Mouse (Mus musculus) midbrain, embryonic 12.5 days (tissue): ENCODE measurements at regions not wholly inside any gene's neighbourhood (a gene's known extent, or its start where the extent isn't known, plus 50 kb on each side); places are given as distances from the start of the nearest gene placed in this dataset.

Experiments
- ATAC-seq: fragments of 200-750 bp; cut with Nextera tagmentation; 2 replicates; pipeline ENCODE4 v1.8.0; 2017; ENCODE audit warnings: low read depth, moderate TSS enrichment, moderate library complexity; ENCODE audit not compliant: low FRiP score
- H3K27ac ChIP-seq: fragments of 300-500 bp; sonication (generic); replicated peaks from 2 replicates; pipeline ENCODE4 v1.5.1; 2016; ENCODE audit warnings: mild to moderate bottlenecking
- H3K27me3 ChIP-seq: fragments of 300-500 bp; sonication (generic); 2 replicates; pipeline ENCODE4 v1.6.1; 2016; ENCODE audit warnings: mild to moderate bottlenecking
- H3K36me3 ChIP-seq: fragments of 300-500 bp; sonication (generic); 2 replicates; pipeline ENCODE4 v1.6.1; 2016
- H3K4me1 ChIP-seq: fragments of 300-500 bp; sonication (generic); 2 replicates; pipeline ENCODE4 v1.6.1; 2016
- H3K4me2 ChIP-seq: fragments of 300-500 bp; sonication (generic); replicated peaks from 2 replicates; pipeline ENCODE4 v1.6.1; 2016; ENCODE audit warnings: mild to moderate bottlenecking, moderate library complexity
- H3K4me3 ChIP-seq: fragments of 300-500 bp; sonication (generic); 2 replicates; pipeline ENCODE4 v1.5.1; 2016; ENCODE audit warnings: mild to moderate bottlenecking
- H3K9ac ChIP-seq: fragments of 300-500 bp; sonication (generic); replicated peaks from 2 replicates; pipeline ENCODE4 v1.6.1; 2016; ENCODE audit warnings: mild to moderate bottlenecking, moderate library complexity
- H3K9me3 ChIP-seq: fragments of 300-500 bp; sonication (generic); 2 replicates; pipeline ENCODE4 v1.6.1; 2016; ENCODE audit warnings: mild to moderate bottlenecking
- WGBS: fragments of 180-500 bp; shearing (Covaris S2); methylation state at CpG from one replicate; pipeline ENCODE4 v1.1.7; 2016; 5-methylcytosine and 5-hydroxymethylcytosine counted together

GRCm38 (mm10) chr1:32858040-32858439, 310.9 kb upstream of the Gm5415 start:
- H3K4me1 ChIP-seq = no peaks in the 10 kb centered on the region
- H3K27me3 ChIP-seq = no peaks in the 10 kb centered on the region
- H3K9me3 ChIP-seq = no peaks in the 10 kb centered on the region
- H3K9ac ChIP-seq = no peak overlapping the region
- no peak overlapping the region for H3K27ac ChIP-seq
- H3K36me3 ChIP-seq = no peaks in the 10 kb centered on the region
- 81% methylated on average over 1 of the region's 1 CpGs for WGBS
- no peak for ATAC-seq
- H3K4me2 ChIP-seq = no peak overlapping the region
- no peak overlapping the region for H3K4me3 ChIP-seq
